Mouse (Mus musculus): ENCODE measurements around the gene Nsmce4a. TPM values are rescaled to one million over a fixed set of nuclear protein-coding genes. Genes with fewer than 3 reads are reported as not detected.

Gene Nsmce4a
- polyA plus RNA-seq, 1 experiment, result 67.9 TPM

DNA sequence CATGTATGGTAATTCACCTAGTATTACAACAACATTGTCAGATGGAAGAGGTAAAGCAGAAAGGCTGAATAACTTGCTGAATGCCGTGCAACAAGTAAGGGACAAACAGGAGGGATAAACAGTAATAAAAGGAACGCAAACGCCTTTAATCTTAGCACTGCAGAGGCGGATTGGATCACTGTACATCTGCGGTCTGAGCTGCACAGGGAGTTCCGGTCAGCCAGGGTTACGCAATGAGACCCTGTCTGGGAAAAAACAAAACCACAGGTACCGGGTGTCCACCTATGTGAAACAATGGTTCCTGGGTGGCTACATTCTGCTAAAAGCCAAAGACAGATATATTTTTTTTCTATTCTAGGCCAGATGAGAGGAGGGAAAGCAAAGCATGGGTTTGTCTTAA, 49.5 kb downstream of the Nsmce4a start:
- no peak for TF ChIP-seq CTCF (IDR thresholded peaks at IDR 0.05; ENCODE audit: borderline replicate concordance, insufficient read depth, low read length)
- no peak for TF ChIP-seq POLR2A (IDR thresholded peaks at IDR 0.05; ENCODE audit: low read depth, low read length)
- H3K27ac ChIP-seq (ENCODE audit: insufficient read depth, low read length), result no peak overlapping the region
- 0 out of 2 replicates have a peak, but pooled peaks cover 2% of the 10 kb centered on the region for H3K4me1 ChIP-seq (ENCODE audit: control insufficient read depth, insufficient read depth, low read length)
- no peak overlapping the region for H3K4me3 ChIP-seq (ENCODE audit: insufficient read depth, low read length)

DNA sequence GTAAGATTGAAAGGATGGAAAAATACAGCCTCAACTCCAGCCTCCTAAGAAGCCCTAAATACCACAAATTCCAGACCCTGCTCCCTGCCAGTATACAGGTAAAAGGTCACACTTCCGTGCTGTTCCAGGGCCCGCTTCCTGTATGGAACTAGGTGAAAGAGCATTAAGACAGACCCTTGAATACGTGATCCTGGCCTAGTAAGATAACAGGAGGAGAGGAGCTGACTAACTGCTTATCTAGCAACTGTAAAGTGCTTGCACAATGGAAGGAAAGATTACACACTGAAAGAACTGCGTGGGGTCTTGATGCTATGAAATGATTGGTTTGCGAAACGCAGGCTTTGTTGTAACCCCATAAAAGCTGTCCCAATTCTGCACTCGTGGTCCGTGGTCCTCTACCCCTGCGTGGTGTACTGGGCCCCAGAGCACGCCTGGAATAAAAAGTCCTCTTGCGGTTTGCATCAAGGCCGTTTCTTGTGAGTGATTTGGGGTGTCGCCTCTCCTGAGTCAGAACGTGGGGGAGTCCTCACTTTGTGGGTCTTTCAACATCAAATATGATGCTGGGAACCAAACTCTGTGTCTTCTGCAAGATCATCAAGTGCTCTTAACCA, 52.0 kb downstream of the Nsmce4a start:
- peaks cover 4% of the 10 kb centered on the region for H3K4me1 ChIP-seq (ENCODE audit: control insufficient read depth, insufficient read depth, low read length)
- H3K4me3 ChIP-seq (ENCODE audit: insufficient read depth, low read length), result no peak overlapping the region
- no peak overlapping the region for H3K27ac ChIP-seq (ENCODE audit: insufficient read depth, low read length)
- TF ChIP-seq POLR2A (IDR thresholded peaks at IDR 0.05; ENCODE audit: low read depth, low read length) (no peak), CTCF (IDR thresholded peaks at IDR 0.05; ENCODE audit: borderline replicate concordance, insufficient read depth, low read length) (no peak)

DNA sequence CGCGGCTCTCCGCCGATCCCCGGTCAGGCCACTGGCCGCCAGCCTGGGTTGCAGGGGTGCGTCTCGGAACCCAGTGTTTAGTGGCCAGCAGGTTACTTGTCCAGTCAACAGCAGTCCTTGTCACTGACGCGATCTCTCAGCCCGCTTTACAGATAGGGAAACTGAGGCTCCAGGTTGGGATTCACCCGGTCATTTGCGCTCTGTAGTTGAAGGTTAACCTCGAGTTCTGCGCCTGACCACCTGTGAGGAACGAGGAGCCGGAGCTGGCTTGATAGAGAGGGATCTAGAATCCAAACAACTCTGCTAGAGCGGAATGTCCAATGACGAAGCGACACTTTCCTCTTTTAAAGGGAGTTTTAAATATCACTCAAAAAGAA, 52.9 kb downstream of the Nsmce4a start, which contains the start of gene Ate1:
Ate1 (minus strand) TSS at position 321 of the 377 bp plus-strand sequence.
- TF ChIP-seq POLR2A (IDR thresholded peaks at IDR 0.05; ENCODE audit: low read depth, low read length) (no peak), CTCF (IDR thresholded peaks at IDR 0.05; ENCODE audit: borderline replicate concordance, insufficient read depth, low read length) (no peak)
- peaks cover 4% of the 10 kb centered on the region for H3K4me1 ChIP-seq (ENCODE audit: control insufficient read depth, insufficient read depth, low read length)
- peak within 1 kb of the TSS; percentile 87 for H3K27ac ChIP-seq (ENCODE audit: insufficient read depth, low read length)
- H3K4me3 ChIP-seq (ENCODE audit: insufficient read depth, low read length), result peak within 1 kb of the TSS; percentile 78

DNA sequence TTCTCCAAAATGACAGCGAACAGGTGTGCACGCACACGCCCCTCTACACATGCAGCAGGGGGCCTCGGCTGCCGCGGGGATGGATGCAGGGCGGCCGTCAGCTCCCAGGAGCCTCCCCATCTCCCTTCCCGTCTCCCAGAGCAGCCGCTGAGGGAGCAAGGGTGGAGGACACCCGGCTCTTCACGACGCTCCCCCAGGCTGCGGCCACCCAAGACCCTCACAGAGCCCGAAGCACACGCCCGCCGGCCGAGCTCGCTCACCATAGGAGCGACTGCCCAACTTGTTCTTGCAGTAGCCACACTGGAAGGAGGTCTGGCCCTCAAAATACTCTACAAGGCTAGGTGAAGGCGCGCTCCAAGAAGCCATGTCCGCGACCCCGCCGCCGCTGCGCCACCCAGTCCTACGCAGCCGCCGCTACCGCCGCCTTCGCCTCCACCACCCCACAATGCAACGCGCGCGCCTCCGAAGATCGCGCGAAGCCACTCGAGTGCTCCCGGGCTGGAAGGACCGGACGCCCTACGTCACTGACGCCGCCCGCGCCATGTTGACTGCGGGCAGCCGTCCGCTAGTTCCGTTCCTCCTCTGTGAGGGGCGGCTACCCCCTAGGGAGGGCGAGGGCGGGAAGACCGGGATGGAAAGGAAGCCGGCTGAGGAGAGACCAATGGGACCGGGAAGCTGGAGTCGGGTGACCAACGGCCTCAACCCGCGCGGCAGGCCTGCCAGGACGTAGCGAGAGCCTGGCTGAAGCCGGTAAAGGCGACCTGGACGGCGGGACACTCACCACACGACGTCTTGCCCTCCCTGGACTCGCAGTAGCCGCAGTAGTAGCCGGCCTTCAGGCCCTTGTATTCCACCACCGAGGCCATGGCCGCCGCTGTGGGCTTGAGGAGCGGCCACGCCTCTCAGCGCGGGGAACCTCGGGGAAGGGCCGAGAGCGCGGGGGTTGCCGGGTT, 53.5 kb downstream of the Nsmce4a start:
- Histone ChIP-seq H3K4me1 (ENCODE audit: control insufficient read depth, insufficient read depth, low read length) (peaks cover 4% of the 10 kb centered on the region), H3K27ac (ENCODE audit: insufficient read depth, low read length) (peak overlapping the region; percentile 87), H3K4me3 (ENCODE audit: insufficient read depth, low read length) (peak overlapping the region; percentile 78)
- TF ChIP-seq POLR2A (IDR thresholded peaks at IDR 0.05; ENCODE audit: low read depth, low read length) (peak; percentile 75), CTCF (IDR thresholded peaks at IDR 0.05; ENCODE audit: borderline replicate concordance, insufficient read depth, low read length) (no peak)

DNA sequence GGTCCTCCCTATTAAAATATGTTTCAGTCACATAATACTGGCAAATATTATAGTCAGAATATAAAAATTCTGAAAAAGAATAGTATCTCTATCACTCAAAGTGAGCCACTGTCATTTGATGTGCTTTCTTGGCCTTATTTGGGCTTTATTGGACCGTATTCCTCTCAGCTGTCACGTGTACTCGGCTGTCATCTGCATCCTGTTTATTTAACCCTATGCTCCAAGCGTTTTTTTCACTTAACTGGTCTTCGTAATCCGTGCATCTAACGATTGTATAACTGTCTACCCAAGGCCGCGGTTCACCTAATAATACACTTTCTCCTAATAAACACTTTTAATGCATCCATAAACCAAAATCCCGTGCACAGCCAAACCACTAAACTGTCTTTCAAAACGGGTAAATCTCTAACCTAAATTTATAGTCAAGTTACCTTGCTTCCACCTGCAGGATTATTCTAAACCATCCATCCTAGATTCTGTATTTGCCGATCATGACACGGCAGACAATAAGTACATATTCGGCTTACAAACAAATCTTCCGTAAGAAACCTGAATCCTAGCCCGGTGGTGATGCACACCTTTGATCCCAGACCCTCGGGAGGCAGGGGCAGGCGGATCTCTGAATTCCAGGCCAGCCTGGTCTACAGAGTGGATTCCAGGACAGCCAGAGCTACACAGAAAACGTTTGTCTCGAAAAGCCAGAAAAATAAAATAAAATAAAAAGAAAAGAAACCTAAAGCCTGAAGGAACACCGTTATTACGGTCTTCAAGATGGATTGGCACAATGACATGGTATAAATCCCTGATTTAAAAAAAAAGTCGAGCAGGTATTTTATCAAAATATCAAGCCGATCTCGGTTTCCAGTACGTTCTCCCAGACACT, 54.5 kb downstream of the Nsmce4a start:
- Histone ChIP-seq H3K27ac (ENCODE audit: insufficient read depth, low read length) (no peak overlapping the region; the same call in 1 of the 2 replicates), H3K4me3 (ENCODE audit: insufficient read depth, low read length) (peak overlapping the region; percentile 78), H3K4me1 (ENCODE audit: control insufficient read depth, insufficient read depth, low read length) (peaks cover 4% of the 10 kb centered on the region)
- TF ChIP-seq POLR2A (IDR thresholded peaks at IDR 0.05; ENCODE audit: low read depth, low read length) (no peak), CTCF (IDR thresholded peaks at IDR 0.05; ENCODE audit: borderline replicate concordance, insufficient read depth, low read length) (no peak)

DNA sequence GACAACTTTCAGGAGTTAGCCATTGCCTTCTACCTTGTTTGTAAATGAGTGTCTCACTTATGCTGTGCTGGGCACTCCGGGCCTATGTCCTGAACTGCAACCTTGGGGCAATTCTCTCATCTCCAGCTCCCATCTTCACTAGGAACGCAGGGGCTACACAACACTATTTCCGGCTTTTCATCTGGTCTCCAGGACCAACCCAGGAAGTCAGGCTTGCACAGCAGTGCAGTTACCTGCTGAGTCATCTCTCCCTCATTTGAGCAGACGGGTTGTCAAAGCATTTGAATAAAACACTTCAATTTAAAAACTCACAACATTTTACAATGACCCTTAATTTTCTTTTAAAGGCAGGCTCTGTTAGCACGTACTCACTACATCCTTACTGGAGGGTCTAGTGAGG, 62.7 kb downstream of the Nsmce4a start:
- no peak for TF ChIP-seq CTCF (IDR thresholded peaks at IDR 0.05; ENCODE audit: borderline replicate concordance, insufficient read depth, low read length)
- no peak for TF ChIP-seq POLR2A (IDR thresholded peaks at IDR 0.05; ENCODE audit: low read depth, low read length)
- H3K27ac ChIP-seq (ENCODE audit: insufficient read depth, low read length), result no peak overlapping the region
- no peak overlapping the region for H3K4me3 ChIP-seq (ENCODE audit: insufficient read depth, low read length)
- no peaks in the 10 kb centered on the region for H3K4me1 ChIP-seq (ENCODE audit: control insufficient read depth, insufficient read depth, low read length)

DNA sequence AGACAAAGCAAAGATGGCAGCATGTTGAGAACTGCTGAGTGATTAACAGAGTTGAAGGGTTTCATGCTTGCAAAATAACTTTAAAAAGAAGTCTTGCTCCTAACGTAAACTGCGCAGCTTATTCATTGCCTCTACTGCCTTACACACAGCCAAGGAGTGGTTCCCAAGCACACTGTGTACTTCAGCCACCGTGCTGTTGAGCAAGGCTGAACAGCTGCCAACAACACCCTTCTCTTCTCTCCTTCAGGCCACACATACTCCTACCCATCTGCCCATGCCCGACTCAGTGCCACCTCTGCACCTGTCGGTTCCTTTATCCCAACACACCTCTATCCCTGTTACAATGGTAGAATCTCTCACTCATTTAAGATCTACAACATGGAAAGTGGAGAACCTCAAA, 69.9 kb downstream of the Nsmce4a start:
- no peaks in the 10 kb centered on the region for H3K4me1 ChIP-seq (ENCODE audit: control insufficient read depth, insufficient read depth, low read length)
- no peak for TF ChIP-seq POLR2A (IDR thresholded peaks at IDR 0.05; ENCODE audit: low read depth, low read length)
- no peak overlapping the region for H3K4me3 ChIP-seq (ENCODE audit: insufficient read depth, low read length)
- no peak overlapping the region for H3K27ac ChIP-seq (ENCODE audit: insufficient read depth, low read length)

DNA sequence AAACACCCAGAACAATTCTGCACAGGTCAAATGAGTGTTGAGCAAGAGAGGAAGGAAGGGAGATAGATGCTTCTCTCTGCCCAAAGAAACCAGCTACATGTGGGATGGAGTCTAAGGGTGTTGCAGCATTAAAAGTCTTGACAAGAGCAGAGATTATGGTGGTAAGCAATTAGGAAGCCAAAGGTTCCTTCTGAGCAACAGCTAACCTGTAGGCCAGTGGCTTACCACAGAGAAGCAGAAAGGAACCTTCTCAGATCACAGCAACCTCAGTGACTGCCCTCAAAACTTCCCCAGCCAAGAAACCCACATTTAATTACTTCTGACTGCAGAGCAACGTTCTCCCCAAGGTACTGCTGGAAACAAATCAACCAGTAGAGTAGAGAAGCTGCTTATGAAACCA, 71.4 kb downstream of the Nsmce4a start:
- TF ChIP-seq CTCF (IDR thresholded peaks at IDR 0.05; ENCODE audit: borderline replicate concordance, insufficient read depth, low read length), result no peak
- no peak for TF ChIP-seq POLR2A (IDR thresholded peaks at IDR 0.05; ENCODE audit: low read depth, low read length)
- no peak overlapping the region for H3K27ac ChIP-seq (ENCODE audit: insufficient read depth, low read length)
- H3K4me3 ChIP-seq (ENCODE audit: insufficient read depth, low read length), result no peak overlapping the region
- H3K4me1 ChIP-seq (ENCODE audit: control insufficient read depth, insufficient read depth, low read length), result no peaks in the 10 kb centered on the region

DNA sequence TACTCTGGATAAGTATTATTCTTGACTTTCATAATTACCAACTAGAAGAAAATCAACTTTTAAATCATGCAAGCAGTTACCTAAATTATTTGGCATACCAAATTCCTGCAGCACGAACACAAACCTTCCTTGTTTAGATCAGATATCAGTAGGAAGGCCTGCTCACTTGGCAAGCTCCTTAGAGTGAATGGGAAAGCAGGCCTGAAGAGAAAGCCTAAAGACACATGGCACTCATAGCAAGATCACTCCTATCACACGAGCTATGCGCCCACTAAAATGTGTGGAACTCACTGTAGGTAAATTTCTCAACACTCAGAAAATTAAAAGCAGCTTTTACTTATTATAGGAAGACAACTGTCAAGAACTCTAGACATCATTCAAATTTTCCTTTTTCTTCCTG, 79.6 kb downstream of the Nsmce4a start:
- TF ChIP-seq CTCF (IDR thresholded peaks at IDR 0.05; ENCODE audit: borderline replicate concordance, insufficient read depth, low read length) (no peak), POLR2A (IDR thresholded peaks at IDR 0.05; ENCODE audit: low read depth, low read length) (no peak)
- peak overlapping the region; percentile 91 for H3K27ac ChIP-seq (ENCODE audit: insufficient read depth, low read length)
- H3K4me1 ChIP-seq (ENCODE audit: control insufficient read depth, insufficient read depth, low read length), result peaks cover 15% of the 10 kb centered on the region
- no peak overlapping the region for H3K4me3 ChIP-seq (ENCODE audit: insufficient read depth, low read length)

All from embryonic fibroblast, embryonic 13.5 days (primary cell).